Mouse (Mus musculus) adrenal gland, postnatal 4 days (tissue): ENCODE results near the gene Tmem80. TPM values are rescaled to one million over a fixed set of nuclear protein-coding genes. Genes with fewer than 3 reads are reported as not detected.

Source experiments
- DNase-seq, 2 experiments: peaks; one replicate each; pipeline ENCODE4 v3.0.0; 2021 to 2022; ENCODE audit warnings: low spot score in 2 of 2, mixed read lengths in 2 of 2
- long read RNA-seq, 2 experiments: library from polyadenylated mRNA; stranded (forward); transcript quantifications; one replicate each; pipeline ENCODE4 v2.0.0; 2021
- total RNA-seq, 2 experiments: library from RNA; stranded (reverse); gene quantifications; 2 replicates each; pipeline ENCODE4 v1.2.3; 2021

Tmem80 gene
- 10 to 100 TPM; 34.8 to 36.6 TPM for total RNA-seq
- long read RNA-seq, experiment 1, partial matches to known transcripts: 0 of 10 reads
- long read RNA-seq, experiment 1, other reads (novel, unspliced or antisense): 8 of 10 reads
- long read RNA-seq, experiment 2, partial matches to known transcripts: 0 of 24 reads
- long read RNA-seq, experiment 2, other reads (novel, unspliced or antisense): 13 of 24 reads

- DNase-seq: peak; percentile 98 to 99
These were observed at the start of gene Tmem80, which contains the start of gene Deaf1 for GRCm38 (mm10) chr7:141327469-141328372. Gene Tmem80, plus strand, starts transcription at chr7:141327739. Gene Deaf1, minus strand, starts transcription at chr7:141327690.

DNA sequence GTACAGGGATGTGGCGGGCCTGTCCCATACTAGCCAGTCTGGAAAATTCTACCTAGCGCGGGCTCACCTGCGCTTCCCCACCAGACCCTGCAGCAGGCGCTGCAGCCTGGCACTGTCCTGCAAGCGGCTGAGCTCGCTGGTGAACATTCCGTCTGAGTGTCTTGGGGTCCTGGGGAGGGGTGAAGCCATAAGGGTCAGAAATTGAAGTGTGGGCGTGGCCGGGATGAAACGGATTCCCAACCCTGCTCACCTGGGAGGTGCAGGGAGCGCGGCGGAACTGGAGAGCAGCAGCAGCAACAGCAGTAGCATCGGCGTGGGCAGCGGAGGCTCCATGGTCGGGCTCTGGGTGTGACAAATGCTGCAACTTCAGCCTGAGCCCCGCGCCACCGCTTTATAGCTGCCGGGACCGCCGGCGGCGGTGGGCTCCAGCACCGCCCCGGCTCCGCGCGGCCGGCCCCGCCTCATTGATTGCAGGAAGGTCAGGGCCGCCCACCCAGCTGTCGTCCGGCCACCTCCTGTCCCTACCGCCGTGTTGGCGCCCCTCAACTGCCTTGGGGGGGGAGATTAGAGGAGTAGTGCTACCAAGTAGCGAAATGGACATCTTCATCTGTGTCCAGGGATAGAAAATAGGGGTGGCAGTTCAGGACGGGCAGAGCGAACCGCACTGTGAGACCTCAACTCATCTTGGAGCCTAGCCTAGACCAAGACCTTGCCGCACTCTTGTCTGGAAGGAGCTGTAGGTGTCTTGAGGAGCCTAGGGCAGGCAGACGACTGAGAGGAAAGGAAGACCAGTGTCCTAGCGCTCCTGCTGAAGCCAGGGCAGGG lies 48.6 kb upstream of the Tmem80 start, which contains the start of gene Sct:
Sct (minus strand) TSS at position 368 of the 825 bp plus-strand sequence.
- DNase-seq: no peak

GRCm38 (mm10) chr7:141281442-141281841 lies 46.1 kb upstream of the Tmem80 start:
- DNase-seq: no peak

DNA sequence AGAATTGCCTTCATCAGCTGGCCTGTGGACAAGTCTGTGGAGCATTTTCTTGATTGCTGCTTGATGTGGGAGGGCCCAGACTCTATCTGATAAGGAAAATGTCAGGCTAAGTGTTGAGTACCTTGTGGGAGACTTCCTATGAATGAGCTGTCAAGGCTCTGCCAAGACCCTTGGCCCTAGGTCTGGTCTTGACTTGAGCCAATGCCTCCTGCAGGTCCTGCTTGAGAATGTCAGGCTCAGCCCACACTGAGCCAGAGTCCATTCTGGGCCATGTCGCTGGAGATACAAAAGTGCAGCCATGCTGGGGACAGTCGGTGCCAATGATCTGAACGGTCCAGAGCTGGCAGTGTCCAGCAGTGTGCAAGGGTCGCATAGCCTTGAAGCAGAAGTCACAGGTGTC lies 44.8 kb upstream of the Tmem80 start:
- no peak for DNase-seq

- no peak for DNase-seq
These were observed 39.5 kb upstream of the Tmem80 start for GRCm38 (mm10) chr7:141288042-141288441.

DNA sequence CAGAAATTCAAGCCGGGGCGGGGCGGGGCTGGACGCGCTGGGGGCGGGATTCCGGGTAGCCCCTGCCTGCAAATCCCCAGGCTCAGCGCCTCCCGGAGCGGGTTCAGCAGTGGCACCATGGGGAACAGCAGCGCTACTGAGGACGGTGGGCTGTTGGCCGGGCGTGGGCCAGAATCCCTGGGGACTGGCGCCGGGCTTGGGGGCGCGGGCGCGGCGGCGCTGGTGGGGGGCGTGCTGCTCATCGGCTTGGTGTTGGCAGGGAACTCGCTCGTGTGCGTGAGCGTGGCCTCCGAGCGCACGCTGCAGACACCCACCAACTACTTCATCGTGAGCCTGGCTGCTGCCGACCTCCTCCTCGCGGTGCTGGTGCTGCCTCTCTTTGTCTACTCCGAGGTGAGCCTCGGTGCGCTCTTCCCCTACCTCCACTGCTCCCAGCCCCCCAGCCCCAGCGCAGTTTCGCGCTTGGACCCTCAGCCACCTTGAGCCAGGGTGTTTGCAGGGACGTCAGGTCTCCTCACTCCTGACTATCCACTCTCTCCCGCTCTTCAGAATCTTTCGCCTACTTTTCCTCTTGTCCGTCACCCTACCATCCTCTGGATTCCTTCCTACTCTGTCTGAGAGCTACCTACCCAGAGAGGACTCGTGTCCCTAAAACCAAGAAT lies 35.5 kb upstream of the Tmem80 start, which contains the start of gene Drd4:
Drd4 (plus strand) TSS at position 86 of the 662 bp plus-strand sequence.
- no peak for DNase-seq

- no peak for DNase-seq
These were observed 34.8 kb upstream of the Tmem80 start for GRCm38 (mm10) chr7:141292583-141293388.

- no peak for DNase-seq
These were observed 33.6 kb upstream of the Tmem80 start for GRCm38 (mm10) chr7:141293852-141294471.

GRCm38 (mm10) chr7:141294479-141294878 lies 33.1 kb upstream of the Tmem80 start:
- DNase-seq: no peak

- no peak for DNase-seq
These were observed 29.5 kb upstream of the Tmem80 start for GRCm38 (mm10) chr7:141297926-141298650.

- DNase-seq: no peak
These were observed 28.4 kb upstream of the Tmem80 start for GRCm38 (mm10) chr7:141299175-141299574.

DNA sequence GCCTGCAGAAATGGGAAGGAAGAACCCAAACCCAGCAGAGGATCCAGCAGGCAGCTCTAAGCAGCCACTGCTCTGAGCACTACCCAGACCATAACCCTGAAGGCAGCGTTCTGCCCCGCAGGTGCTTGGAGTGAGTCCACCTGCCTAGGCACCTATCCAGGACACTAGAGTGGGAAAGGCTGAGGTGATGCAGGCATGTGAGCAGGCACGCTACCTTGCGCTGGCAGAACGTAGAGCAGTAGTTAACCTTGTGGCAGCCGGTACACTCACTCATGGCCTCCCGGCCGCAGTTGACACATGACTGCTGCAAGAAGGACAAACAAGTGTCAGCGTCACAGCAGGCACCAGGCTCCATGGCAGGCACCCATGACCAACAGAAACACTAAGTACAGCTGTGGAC lies 26.2 kb upstream of the Tmem80 start:
- DNase-seq: no peak

GRCm38 (mm10) chr7:141302702-141303268 lies 24.8 kb upstream of the Tmem80 start:
- no peak for DNase-seq

- no peak for DNase-seq
These were observed 23.0 kb upstream of the Tmem80 start for GRCm38 (mm10) chr7:141304537-141304936.

DNA sequence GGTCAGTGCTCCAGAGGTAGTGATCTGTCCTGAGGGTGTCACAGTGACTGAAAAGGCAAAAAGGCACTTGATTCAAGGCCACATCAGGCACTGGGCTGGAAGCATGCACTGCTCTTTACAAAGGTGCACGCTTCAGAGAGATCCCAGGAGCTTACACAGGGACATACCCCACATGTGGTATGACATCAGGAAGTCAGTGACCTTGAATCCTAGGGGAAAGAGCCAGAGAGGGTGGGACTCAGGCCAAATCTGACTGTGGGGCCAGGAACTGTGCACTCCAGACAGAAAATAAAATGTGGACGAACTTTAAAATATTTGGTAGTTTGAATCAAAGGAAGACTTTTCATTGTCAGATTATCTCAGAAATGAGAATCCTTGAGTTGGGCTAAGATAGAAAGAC lies 13.1 kb upstream of the Tmem80 start:
- no peak for DNase-seq

DNA sequence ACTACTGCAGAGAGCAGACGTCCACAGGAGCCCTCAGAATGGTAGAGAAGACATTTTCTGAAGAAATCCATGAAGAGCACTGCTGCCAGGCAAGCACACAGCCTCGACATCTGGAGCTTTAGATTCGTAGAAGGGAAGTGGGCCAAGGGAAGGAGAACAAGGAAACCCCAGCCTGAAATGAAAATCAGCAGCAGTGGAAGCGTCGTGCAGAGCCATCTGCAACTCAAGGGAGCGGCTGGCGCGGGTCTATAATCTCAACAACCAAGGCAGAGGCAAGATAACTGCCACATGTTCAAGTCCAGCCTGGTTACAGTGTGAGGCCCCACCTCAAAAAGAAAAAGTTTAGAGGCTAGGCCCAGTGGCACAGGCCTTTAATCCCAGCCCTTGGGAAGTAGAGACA lies 12.5 kb upstream of the Tmem80 start:
- no peak for DNase-seq

GRCm38 (mm10) chr7:141315974-141316373 lies 11.6 kb upstream of the Tmem80 start:
- no peak for DNase-seq

GRCm38 (mm10) chr7:141317619-141318132 lies 9.9 kb upstream of the Tmem80 start:
- DNase-seq: no peak
